Mouse (Mus musculus) liver, embryonic 11.5 days (tissue): ENCODE measurements around the gene Fmo4. TPM values are rescaled to one million over a fixed set of nuclear protein-coding genes. Genes with fewer than 3 reads are reported as not detected.
A peak's percentile ranks its signal among the peaks of the same experiment; 100 is the strongest.

ENCODE experiments used
- ATAC-seq: fragments of 200-750 bp; cut with Nextera tagmentation; replicated peaks from 2 replicates; pipeline ENCODE4 v1.8.0; 2017; ENCODE audit warnings: moderate number of reproducible peaks, mild to moderate bottlenecking, moderate TSS enrichment, moderate library complexity; ENCODE audit not compliant: low FRiP score
- DNase-seq: peaks from one replicate; pipeline ENCODE4 v3.0.0-alpha.2; 2017; ENCODE audit warnings: low spot score
- H3K27ac ChIP-seq: fragments of 300-500 bp; sonication (generic); 2 replicates; pipeline ENCODE4 v1.5.1; 2014; ENCODE audit warnings: mild to moderate bottlenecking, low read depth, low read length, control low read depth
- H3K27me3 ChIP-seq: fragments of 300-500 bp; sonication (generic); replicated peaks from 2 replicates; pipeline ENCODE4 v1.6.1; 2014; ENCODE audit warnings: low read length, mixed read lengths; ENCODE audit not compliant: control insufficient read depth, insufficient read depth
- H3K36me3 ChIP-seq: fragments of 300-500 bp; sonication (generic); 2 replicates; pipeline ENCODE4 v1.6.1; 2014; ENCODE audit warnings: mild to moderate bottlenecking, low read length, moderate library complexity, mixed read lengths; ENCODE audit not compliant: control insufficient read depth, insufficient read depth
- H3K4me1 ChIP-seq: fragments of 300-500 bp; sonication (generic); replicated peaks from 2 replicates; pipeline ENCODE4 v1.6.1; 2014; ENCODE audit warnings: low read length, mixed read lengths; ENCODE audit not compliant: control insufficient read depth, insufficient read depth
- H3K4me2 ChIP-seq: fragments of 300-500 bp; sonication (generic); 2 replicates; pipeline ENCODE4 v1.6.1; 2014; ENCODE audit warnings: mild to moderate bottlenecking, control low read depth, moderate library complexity
- H3K4me3 ChIP-seq: fragments of 300-500 bp; sonication (generic); 2 replicates; pipeline ENCODE4 v1.5.1; 2014; ENCODE audit warnings: low read depth, low read length, control low read depth
- H3K9ac ChIP-seq: fragments of 300-500 bp; sonication (generic); 2 replicates; pipeline ENCODE4 v1.6.1; 2014; ENCODE audit warnings: low read depth, low read length, control low read depth
- H3K9me3 ChIP-seq: fragments of 300-500 bp; sonication (generic); 2 replicates; pipeline ENCODE4 v1.6.1; 2016; ENCODE audit warnings: low read length, inconsistent platforms, mixed read lengths; ENCODE audit not compliant: control insufficient read depth
- WGBS: fragments of 180-500 bp; shearing (Covaris S2); extraction: QIAGEN DNeasy Blood & Tissue Kit; methylation state at CpG from one replicate; pipeline ENCODE4 v1.1.7; 2014; 5-methylcytosine and 5-hydroxymethylcytosine counted together
- polyA plus RNA-seq: library from polyadenylated mRNA; unstranded; fragments of >200 nt; fragmentation: Nextera tagmentation; extraction: Ambion mirVana; gene quantifications from 2 replicates; pipeline ENCODE4 v1.2.1, GENCODE M21; 2014

The Fmo4 gene
- polyA plus RNA-seq, 1 experiment from 2014 or later = 0.58 TPM

- no peaks in the 10 kb centered on the region for H3K4me1 ChIP-seq
- H3K9ac ChIP-seq = no peak overlapping the region
- H3K27ac ChIP-seq = no peak overlapping the region
- no peaks in the 10 kb centered on the region for H3K27me3 ChIP-seq
- no peaks in the 10 kb centered on the region; the same call in 1 of the 2 replicates for H3K9me3 ChIP-seq
- DNase-seq = no peak
- no peak overlapping the region for H3K4me3 ChIP-seq
- no peak for ATAC-seq
- 93% methylated on average over 9 of the region's 9 CpGs for WGBS
- H3K4me2 ChIP-seq = no peak overlapping the region
- H3K36me3 ChIP-seq = no peaks in the 10 kb centered on the region
Observed at GRCm38 (mm10) chr1:162840211-162840610, 26.4 kb upstream of the Fmo4 start.

- Histone ChIP-seq H3K27ac (no peak overlapping the region), H3K4me1 (no peaks in the 10 kb centered on the region), H3K9ac (no peak overlapping the region), H3K4me2 (no peak overlapping the region), H3K4me3 (no peak overlapping the region), H3K27me3 (no peaks in the 10 kb centered on the region), H3K9me3 (no peaks in the 10 kb centered on the region; the same call in 1 of the 2 replicates), H3K36me3 (no peaks in the 10 kb centered on the region)
- WGBS = 85% methylated on average over 6 of the region's 6 CpGs
- DNase-seq (peak; percentile 10), ATAC-seq (no peak)
Observed at GRCm38 (mm10) chr1:162838976-162839375, 25.2 kb upstream of the Fmo4 start.

GRCm38 (mm10) chr1:162834342-162834741, 20.6 kb upstream of the Fmo4 start:
- Histone ChIP-seq H3K36me3 (no peaks in the 10 kb centered on the region), H3K9ac (no peak overlapping the region), H3K9me3 (no peaks in the 10 kb centered on the region; the same call in 1 of the 2 replicates), H3K27me3 (no peaks in the 10 kb centered on the region), H3K4me1 (no peaks in the 10 kb centered on the region), H3K4me3 (no peak overlapping the region), H3K27ac (no peak overlapping the region), H3K4me2 (no peak overlapping the region)
- WGBS = 80% methylated on average over 5 of the region's 5 CpGs
- DNase-seq (no peak), ATAC-seq (no peak)

GRCm38 (mm10) chr1:162832574-162832953, 18.8 kb upstream of the Fmo4 start:
- Histone ChIP-seq H3K27ac (no peak overlapping the region), H3K4me1 (no peaks in the 10 kb centered on the region), H3K9ac (no peak overlapping the region), H3K9me3 (no peaks in the 10 kb centered on the region), H3K4me3 (no peak overlapping the region), H3K4me2 (no peak overlapping the region), H3K36me3 (no peaks in the 10 kb centered on the region), H3K27me3 (no peaks in the 10 kb centered on the region)
- DNase-seq (no peak), ATAC-seq (no peak)
- 65% methylated on average over 5 of the region's 5 CpGs for WGBS

- H3K9me3 ChIP-seq = no peaks in the 10 kb centered on the region
- no peaks in the 10 kb centered on the region for H3K4me1 ChIP-seq
- H3K36me3 ChIP-seq = no peaks in the 10 kb centered on the region
- H3K27me3 ChIP-seq = no peaks in the 10 kb centered on the region
- H3K4me3 ChIP-seq = no peak overlapping the region
- ATAC-seq (no peak), DNase-seq (no peak)
- H3K4me2 ChIP-seq = no peak overlapping the region
- no peak overlapping the region for H3K27ac ChIP-seq
- H3K9ac ChIP-seq = no peak overlapping the region
- WGBS = 20% methylated on average over 5 of the region's 5 CpGs
Observed at GRCm38 (mm10) chr1:162831838-162832573, 18.2 kb upstream of the Fmo4 start.

- Histone ChIP-seq H3K4me1 (no peaks in the 10 kb centered on the region), H3K4me3 (no peak overlapping the region), H3K4me2 (no peak overlapping the region), H3K27ac (no peak overlapping the region), H3K9me3 (no peaks in the 10 kb centered on the region), H3K9ac (no peak overlapping the region), H3K36me3 (no peaks in the 10 kb centered on the region), H3K27me3 (no peaks in the 10 kb centered on the region)
- WGBS = 88% methylated on average over 5 of the region's 5 CpGs
- no peak for DNase-seq
- no peak for ATAC-seq
Observed at GRCm38 (mm10) chr1:162819280-162819679, 5.5 kb upstream of the Fmo4 start.

GRCm38 (mm10) chr1:162815381-162816127, 1.8 kb upstream of the Fmo4 start:
- 76% methylated on average over 10 of the region's 10 CpGs for WGBS
- Histone ChIP-seq H3K9ac (no peak overlapping the region), H3K27ac (no peak overlapping the region), H3K4me1 (no peaks in the 10 kb centered on the region), H3K4me2 (no peak overlapping the region), H3K9me3 (no peaks in the 10 kb centered on the region), H3K27me3 (no peaks in the 10 kb centered on the region), H3K36me3 (no peaks in the 10 kb centered on the region), H3K4me3 (no peak overlapping the region)
- no peak for DNase-seq
- no peak for ATAC-seq

- DNase-seq (no peak), ATAC-seq (no peak)
- no peak overlapping the region for H3K9ac ChIP-seq
- 66% methylated on average over 4 of the region's 4 CpGs for WGBS
- no peak overlapping the region for H3K4me3 ChIP-seq
- H3K36me3 ChIP-seq = no peaks in the 10 kb centered on the region
- H3K4me2 ChIP-seq = no peak overlapping the region
- no peaks in the 10 kb centered on the region for H3K4me1 ChIP-seq
- no peak overlapping the region for H3K27ac ChIP-seq
- no peaks in the 10 kb centered on the region for H3K27me3 ChIP-seq
- no peaks in the 10 kb centered on the region for H3K9me3 ChIP-seq
Observed at GRCm38 (mm10) chr1:162814932-162815331, 1.2 kb upstream of the Fmo4 start.
